Mouse (Mus musculus) forebrain, embryonic 12.5 days (tissue): ENCODE results near the gene Mturn. TPM values are rescaled to one million over a fixed set of nuclear protein-coding genes. Genes with fewer than 3 reads are reported as not detected.

ENCODE experiments used
- ATAC-seq: fragments of 200-750 bp; cut with Nextera tagmentation; 2 replicates; pipeline ENCODE4 v1.8.0; 2017; ENCODE audit warnings: moderate TSS enrichment; ENCODE audit not compliant: low FRiP score
- H3K27ac ChIP-seq: fragments of 300-500 bp; sonication (generic); 2 replicates; pipeline ENCODE4 v1.5.1; 2016; ENCODE audit warnings: mild to moderate bottlenecking
- H3K27me3 ChIP-seq: fragments of 300-500 bp; sonication (generic); 2 replicates; pipeline ENCODE4 v1.6.1; 2016; ENCODE audit warnings: mild to moderate bottlenecking
- H3K36me3 ChIP-seq: fragments of 300-500 bp; sonication (generic); replicated peaks from 2 replicates; pipeline ENCODE4 v1.6.1; 2016; ENCODE audit warnings: mild to moderate bottlenecking
- H3K4me1 ChIP-seq: fragments of 300-500 bp; sonication (generic); 2 replicates; pipeline ENCODE4 v1.6.1; 2016
- H3K4me2 ChIP-seq: fragments of 300-500 bp; sonication (generic); 2 replicates; pipeline ENCODE4 v1.6.1; 2016; ENCODE audit warnings: mild to moderate bottlenecking, moderate library complexity
- H3K4me3 ChIP-seq: fragments of 300-500 bp; sonication (generic); replicated peaks from 2 replicates; pipeline ENCODE4 v1.5.1; 2016; ENCODE audit warnings: mild to moderate bottlenecking
- H3K9ac ChIP-seq: fragments of 300-500 bp; sonication (generic); 2 replicates; pipeline ENCODE4 v1.6.1; 2016; ENCODE audit warnings: mild to moderate bottlenecking
- H3K9me3 ChIP-seq: fragments of 300-500 bp; sonication (generic); 2 replicates; pipeline ENCODE4 v1.6.1; 2016
- WGBS: fragments of 180-500 bp; shearing (Covaris S2); methylation state at CpG from one replicate; pipeline ENCODE4 v1.1.7; 2016; 5-methylcytosine and 5-hydroxymethylcytosine counted together
- polyA plus RNA-seq: library from polyadenylated mRNA; unstranded; fragments of >200 nt; fragmentation: Nextera tagmentation; extraction: Ambion mirVana; gene quantifications from 2 replicates; pipeline ENCODE4 v1.2.1, GENCODE M21; 2016

Gene Mturn
- polyA plus RNA-seq, 1 experiment from 2014 or later: 37.5 TPM

DNA sequence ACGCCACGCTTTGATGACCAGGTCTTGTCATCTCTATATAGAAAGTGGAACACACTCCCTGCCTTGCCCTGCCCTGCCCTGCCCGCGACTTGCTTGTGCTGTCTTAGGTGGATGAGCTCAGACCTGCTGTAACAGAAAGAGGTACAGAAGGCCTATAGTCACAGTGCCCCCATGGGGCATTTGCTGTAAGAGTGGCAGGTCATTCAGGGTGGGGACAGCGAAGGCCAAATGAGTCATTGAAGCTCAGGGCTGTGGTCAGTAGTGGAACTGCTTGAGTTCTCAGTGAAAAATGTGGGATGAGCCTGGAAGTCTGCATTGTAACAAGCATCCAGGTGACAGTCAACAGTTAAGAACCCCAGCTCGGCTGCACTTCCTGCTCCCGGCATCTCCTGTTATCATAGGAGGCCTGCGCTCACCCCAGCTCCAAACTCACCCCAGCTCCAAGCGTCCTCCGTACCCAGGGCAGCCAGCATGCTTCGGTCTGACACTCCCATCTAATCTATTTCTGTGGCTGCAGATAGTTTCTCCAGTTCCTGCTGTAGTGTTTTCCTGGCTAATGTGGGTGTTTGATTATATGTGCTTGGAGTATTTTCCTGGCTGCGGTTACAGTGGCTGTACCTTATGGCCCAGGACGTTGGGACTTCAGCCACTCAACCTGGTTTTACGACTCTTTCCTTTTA lies 4.4 kb downstream of the Mturn start:
- Histone ChIP-seq H3K27ac (no peak overlapping the region), H3K27me3 (peaks cover 19% of the 10 kb centered on the region), H3K4me1 (peaks cover 12% of the 10 kb centered on the region), H3K4me3 (no peak overlapping the region), H3K9me3 (no peaks in the 10 kb centered on the region), H3K4me2 (no peak overlapping the region), H3K36me3 (peaks cover 3% of the 10 kb centered on the region), H3K9ac (no peak overlapping the region)
- no peak for ATAC-seq
- WGBS: 80% methylated on average over 14 of the region's 14 CpGs

DNA sequence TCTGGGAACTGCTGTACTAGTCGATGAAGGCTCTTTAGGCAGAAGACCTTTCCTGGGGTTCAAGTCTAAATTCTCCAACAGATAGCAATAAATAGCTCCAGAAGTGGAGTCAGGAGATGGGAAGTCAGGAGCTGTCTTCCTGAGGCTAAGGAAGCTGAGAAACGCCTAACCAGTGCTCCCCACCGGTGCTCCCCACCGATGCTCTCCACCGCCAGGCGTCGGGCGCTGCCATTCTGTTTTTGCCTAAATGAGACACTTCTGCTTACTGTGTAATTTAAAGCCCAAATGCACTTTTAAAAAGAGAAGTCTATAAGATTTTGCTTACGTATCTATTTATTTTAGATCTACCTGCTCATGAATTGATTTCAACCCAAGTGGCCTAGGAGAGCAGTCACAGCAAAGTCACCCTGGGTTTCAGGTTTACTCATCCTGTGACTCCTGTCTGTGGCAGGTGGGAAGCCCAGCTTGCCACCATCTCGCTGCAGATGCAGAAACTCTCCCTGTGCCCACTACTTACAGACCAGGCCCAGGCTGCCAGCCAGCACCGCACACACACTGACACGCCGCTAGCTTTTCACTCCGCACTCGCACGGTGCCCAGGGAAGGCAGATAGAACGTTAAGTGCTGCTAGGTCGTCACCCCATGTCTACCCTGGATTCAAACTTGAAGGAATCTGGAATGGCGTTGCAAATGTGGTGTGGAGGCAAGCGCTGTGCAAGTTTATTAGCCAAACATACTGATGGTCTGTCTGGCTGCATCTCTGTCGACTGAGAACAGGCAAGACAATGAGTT lies 5.7 kb downstream of the Mturn start:
- WGBS: 89% methylated on average over 21 of the region's 21 CpGs
- no peak for ATAC-seq
- H3K27ac ChIP-seq: no peak overlapping the region
- no peaks in the 10 kb centered on the region for H3K9me3 ChIP-seq
- H3K27me3 ChIP-seq: peaks cover 19% of the 10 kb centered on the region
- H3K4me3 ChIP-seq: no peak overlapping the region
- H3K9ac ChIP-seq: no peak overlapping the region
- H3K36me3 ChIP-seq: peaks cover 9% of the 10 kb centered on the region
- H3K4me1 ChIP-seq: peaks cover 11% of the 10 kb centered on the region
- H3K4me2 ChIP-seq: no peak overlapping the region

DNA sequence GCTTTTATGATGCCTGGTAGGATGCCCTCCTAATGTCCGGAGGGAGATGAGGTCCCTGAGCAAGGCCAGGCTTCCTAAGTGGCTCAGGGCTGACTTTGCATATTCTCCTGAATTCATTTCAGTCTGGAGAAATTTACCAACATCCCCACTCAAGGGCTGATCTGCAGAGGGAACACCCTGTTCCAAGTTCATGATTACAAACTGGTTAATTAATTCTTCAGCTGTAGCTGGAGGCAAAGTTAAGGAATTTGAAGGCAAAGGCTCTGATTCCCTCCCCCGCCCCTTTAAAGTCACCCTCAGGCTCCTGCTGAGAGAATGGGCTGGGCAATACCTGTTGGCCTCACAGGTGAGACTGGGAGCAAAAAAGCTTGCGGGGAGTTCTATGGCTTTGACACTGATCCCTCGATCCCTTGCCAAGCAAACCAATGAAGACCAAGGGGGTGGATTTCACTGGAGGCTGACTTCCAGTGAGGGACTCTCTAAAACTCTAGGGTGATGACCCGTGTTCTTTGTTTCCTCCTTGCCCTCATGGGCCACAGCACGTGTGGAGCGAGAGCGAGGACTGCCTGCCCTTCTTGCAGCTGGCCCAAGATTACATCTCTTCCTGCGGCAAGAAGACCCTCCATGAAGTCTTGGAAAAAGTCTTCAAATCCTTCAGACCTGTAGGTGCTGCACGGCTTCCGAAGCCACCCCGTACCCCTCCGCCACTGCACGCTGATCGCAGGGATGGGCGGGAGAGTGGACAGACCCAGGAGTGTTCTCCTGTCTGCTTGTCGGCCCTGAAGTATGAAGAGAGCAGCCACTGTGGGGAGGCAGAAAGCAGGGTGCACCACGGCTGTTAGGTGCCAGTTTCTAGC lies 7.3 kb downstream of the Mturn start:
- no peak overlapping the region for H3K27ac ChIP-seq
- H3K4me3 ChIP-seq: no peak overlapping the region
- ATAC-seq: no peak
- 80% methylated on average over 18 of the region's 18 CpGs for WGBS
- no peak overlapping the region for H3K9ac ChIP-seq
- H3K4me2 ChIP-seq: no peak overlapping the region
- H3K9me3 ChIP-seq: no peaks in the 10 kb centered on the region
- H3K27me3 ChIP-seq: peaks cover 14% of the 10 kb centered on the region
- H3K4me1 ChIP-seq: peaks cover 4% of the 10 kb centered on the region; the same call in 1 of the 2 replicates
- H3K36me3 ChIP-seq: peaks cover 9% of the 10 kb centered on the region

DNA sequence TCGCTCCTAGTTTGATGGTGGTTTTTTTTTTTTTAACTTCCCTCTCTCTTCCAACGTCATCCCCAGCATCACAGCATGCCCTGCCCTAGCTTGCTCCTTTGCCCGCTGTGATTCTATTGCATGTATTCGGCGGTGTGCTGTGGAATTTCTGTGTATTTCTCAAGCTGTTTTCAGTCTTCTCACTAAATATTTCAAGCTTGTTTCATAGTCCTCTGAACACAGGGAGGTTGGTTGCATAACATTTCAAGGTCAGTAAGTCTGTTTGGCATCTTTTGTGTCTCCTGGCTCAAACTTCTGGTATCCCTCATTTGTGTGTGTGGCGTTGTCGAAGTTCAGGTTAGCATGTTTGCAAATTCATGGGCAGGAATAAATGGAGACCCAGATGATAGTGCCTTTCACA lies 8.3 kb downstream of the Mturn start:
- ATAC-seq: no peak
- Histone ChIP-seq H3K4me3 (no peak overlapping the region), H3K4me1 (peaks cover 4% of the 10 kb centered on the region; the same call in 1 of the 2 replicates), H3K27me3 (peaks cover 11% of the 10 kb centered on the region; the same call in 1 of the 2 replicates), H3K9me3 (no peaks in the 10 kb centered on the region), H3K36me3 (peaks cover 9% of the 10 kb centered on the region), H3K4me2 (no peak overlapping the region), H3K27ac (no peak overlapping the region), H3K9ac (no peak overlapping the region)
- 83% methylated on average over 7 of the region's 7 CpGs for WGBS

DNA sequence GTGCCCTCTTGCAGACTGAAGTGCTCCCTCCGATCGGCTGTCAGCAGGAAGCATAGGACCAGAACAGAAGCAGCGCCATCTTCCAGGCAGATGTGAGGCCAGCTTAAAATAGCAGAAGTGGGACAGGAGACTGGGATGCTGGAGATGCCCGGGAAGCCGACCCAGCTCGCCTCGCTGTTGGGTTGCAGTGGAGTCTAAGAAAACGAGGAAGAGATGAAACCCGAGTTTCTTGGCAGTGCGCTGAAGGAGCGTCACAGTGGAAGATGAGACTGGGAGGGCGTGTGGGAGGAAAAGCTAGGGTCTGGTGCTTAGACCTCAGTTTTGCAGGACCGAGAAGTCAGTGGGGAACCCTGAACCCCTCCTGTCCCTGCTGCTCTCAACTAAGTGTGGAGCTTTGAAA lies 9.4 kb downstream of the Mturn start:
- H3K9me3 ChIP-seq: no peaks in the 10 kb centered on the region
- H3K4me3 ChIP-seq: no peak overlapping the region
- H3K36me3 ChIP-seq: peaks cover 9% of the 10 kb centered on the region
- no peak overlapping the region for H3K27ac ChIP-seq
- WGBS: 85% methylated on average over 13 of the region's 13 CpGs
- no peak overlapping the region for H3K4me2 ChIP-seq
- peaks cover 7% of the 10 kb centered on the region; the same call in 1 of the 2 replicates for H3K27me3 ChIP-seq
- ATAC-seq: no peak
- no peaks in the 10 kb centered on the region for H3K4me1 ChIP-seq
- no peak overlapping the region for H3K9ac ChIP-seq

DNA sequence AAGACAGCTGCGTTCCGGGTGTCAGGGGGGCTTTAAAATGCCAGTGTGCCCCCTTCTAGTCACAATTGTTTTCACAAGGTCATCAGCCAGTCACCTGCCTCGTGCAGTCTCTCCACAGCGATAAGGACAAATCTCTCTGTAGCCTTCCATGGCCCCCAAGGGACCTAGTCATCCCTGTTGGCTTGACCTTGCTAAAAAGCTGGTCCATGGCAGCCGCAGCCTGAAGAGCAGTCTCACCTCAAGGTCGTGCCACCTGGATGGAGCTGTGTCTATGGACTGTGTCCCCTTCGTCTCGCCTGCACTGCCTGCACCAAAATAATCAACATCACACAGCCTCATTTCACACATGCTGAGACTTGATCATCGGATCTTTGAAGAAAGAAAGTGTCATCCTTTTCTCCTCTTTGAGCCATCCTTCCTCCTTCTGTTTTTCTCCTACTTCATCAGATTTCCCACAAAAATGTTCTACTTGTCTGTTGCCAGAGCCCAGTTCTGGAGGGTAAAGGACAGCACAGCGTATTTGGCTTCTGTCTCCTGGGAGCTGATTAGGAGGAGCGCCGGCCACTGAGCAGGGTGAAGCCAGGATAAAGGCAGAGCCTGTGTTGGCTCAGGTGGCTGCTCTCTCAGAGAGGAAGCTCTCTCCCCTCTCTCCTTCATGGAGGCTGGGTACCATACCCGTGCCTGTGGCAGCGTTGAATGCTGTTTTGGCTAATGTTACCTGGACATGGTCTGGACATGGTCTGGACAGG lies 10.1 kb downstream of the Mturn start:
- H3K4me3 ChIP-seq: no peak overlapping the region
- H3K27ac ChIP-seq: no peak overlapping the region
- H3K4me2 ChIP-seq: no peak overlapping the region
- no peak for ATAC-seq
- H3K36me3 ChIP-seq: peaks cover 9% of the 10 kb centered on the region
- no peaks in the 10 kb centered on the region for H3K9me3 ChIP-seq
- peaks cover 7% of the 10 kb centered on the region; the same call in 1 of the 2 replicates for H3K27me3 ChIP-seq
- H3K9ac ChIP-seq: no peak overlapping the region
- H3K4me1 ChIP-seq: no peaks in the 10 kb centered on the region
- 83% methylated on average over 14 of the region's 14 CpGs for WGBS

DNA sequence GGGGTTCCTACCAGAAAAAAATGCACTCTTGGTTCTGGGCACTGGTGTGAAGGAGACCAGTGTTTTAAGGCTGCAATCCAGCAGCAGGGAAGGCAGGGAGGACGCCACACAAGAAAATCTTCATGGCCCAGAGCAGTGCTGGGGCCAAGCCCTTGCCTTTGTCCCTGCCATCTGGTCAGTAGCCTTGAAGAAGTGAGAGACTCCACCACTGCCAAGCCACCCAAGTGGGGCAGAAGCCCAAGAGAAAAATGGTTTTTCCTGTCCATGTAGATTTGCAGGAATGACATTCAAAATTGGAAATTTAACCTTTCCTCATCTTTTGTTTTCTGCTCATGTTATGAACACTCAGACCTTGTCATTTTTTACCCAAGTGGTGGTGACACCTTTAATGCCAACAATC lies 10.8 kb downstream of the Mturn start:
- Histone ChIP-seq H3K4me2 (no peak overlapping the region), H3K27ac (no peak overlapping the region), H3K27me3 (peaks cover 13% of the 10 kb centered on the region; the same call in 1 of the 2 replicates), H3K4me1 (no peaks in the 10 kb centered on the region), H3K36me3 (peaks cover 9% of the 10 kb centered on the region), H3K9ac (no peak overlapping the region), H3K4me3 (no peak overlapping the region), H3K9me3 (no peaks in the 10 kb centered on the region)
- ATAC-seq: no peak
- WGBS: 64% methylated on average over 1 of the region's 1 CpGs

DNA sequence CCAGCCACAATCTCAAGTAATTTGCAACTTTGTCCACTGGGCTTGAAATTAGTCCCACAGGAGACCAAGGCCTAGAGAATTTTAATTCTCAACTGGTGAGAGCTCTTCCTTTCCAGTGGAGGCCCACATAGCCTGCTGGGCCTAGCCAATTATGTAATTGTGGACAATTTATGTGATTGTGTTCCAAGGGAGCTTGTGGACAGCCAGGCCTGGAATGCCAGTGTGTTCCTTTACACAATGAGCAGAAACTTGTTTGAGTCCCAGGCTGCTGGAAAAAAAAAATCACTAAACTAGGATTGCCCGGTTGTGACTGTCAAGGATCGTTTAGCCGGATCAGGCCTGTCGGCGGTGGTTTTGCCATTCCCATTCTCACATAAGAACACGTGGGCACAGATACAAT lies 11.9 kb downstream of the Mturn start:
- Histone ChIP-seq H3K27ac (no peak overlapping the region), H3K4me3 (no peak overlapping the region), H3K27me3 (peaks cover 10% of the 10 kb centered on the region; the same call in 1 of the 2 replicates), H3K4me1 (no peaks in the 10 kb centered on the region), H3K9ac (no peak overlapping the region), H3K4me2 (no peak overlapping the region), H3K9me3 (no peaks in the 10 kb centered on the region), H3K36me3 (peaks cover 9% of the 10 kb centered on the region)
- ATAC-seq: no peak
- 94% methylated on average over 6 of the region's 6 CpGs for WGBS

DNA sequence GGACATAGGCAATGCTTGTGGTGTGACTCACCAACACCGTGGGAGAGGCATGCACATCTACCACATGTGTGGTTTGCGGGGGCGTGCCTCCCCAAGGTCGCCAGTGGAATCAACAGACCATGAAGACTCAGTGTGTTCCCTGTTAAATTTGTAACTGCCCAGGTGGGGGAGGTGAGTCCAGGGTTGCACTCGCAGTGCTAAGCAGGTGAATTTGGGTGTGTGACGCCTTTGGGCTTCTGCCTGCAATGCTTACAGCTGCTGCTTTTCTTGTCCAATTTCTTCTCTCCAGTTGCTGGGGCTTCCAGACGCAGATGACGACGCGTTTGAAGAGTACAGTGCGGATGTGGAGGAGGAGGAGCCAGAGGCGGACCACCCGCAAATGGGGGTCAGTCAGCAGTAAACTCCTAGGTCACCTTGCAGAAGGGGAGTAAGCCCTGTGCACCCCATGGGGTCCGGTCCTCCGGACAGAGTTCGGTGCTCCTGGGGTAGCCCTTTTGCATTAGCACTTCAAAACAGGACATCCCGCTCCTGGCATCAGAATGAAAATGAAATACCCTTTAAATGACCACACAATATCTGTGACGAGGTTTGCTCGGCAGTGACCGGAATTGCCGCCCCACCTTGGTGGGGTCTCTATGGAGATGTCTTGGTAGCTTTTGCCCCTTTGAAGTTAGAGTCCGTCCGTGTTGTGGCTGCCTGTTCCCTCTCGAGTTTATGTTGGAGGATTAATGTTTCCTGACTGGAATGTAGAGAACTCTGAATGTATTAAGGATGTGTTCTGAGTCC lies 17.5 kb downstream of the Mturn start:
- Histone ChIP-seq H3K4me3 (peak overlapping the region; percentile 43), H3K36me3 (no peaks in the 10 kb centered on the region), H3K9me3 (no peaks in the 10 kb centered on the region), H3K9ac (peak overlapping the region; percentile 47), H3K27me3 (peaks cover 36% of the 10 kb centered on the region), H3K4me1 (peaks cover 32% of the 10 kb centered on the region), H3K4me2 (peak overlapping the region; percentile 66), H3K27ac (no peak overlapping the region)
- WGBS: 8% methylated on average over 24 of the region's 24 CpGs
- ATAC-seq: peak; percentile 39

DNA sequence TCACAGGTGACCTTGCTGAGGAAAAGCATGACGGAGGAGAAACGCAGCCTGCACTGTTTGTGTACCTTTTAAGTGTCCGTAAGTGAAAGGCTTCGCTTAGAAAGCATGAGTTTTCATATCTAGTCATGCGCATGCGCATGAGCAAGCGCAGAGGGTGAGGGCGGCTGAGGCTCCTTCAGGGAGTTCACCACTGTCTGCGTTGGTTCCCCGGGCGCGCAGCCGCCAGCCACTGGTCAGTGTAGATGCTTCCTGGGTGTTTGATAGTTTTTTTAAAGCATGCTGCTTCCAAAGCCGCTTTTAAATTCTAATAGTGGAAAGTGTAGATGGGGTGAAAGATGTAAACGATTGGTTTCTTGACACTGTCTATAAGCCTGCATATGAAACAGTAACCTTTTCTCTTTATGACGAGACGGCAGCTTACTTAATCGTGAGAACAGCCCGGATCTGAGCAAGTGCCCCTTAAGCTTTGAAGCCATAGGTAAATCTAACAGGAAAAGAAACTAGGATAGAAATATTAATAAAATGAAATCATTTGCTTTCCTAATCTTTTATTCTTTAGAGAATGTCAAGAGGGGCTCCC lies 18.1 kb downstream of the Mturn start:
- Histone ChIP-seq H3K9ac (peak overlapping the region; percentile 47), H3K4me3 (peak overlapping the region; percentile 43), H3K9me3 (no peaks in the 10 kb centered on the region), H3K36me3 (no peaks in the 10 kb centered on the region), H3K27me3 (peaks cover 36% of the 10 kb centered on the region), H3K4me2 (peak overlapping the region; percentile 66), H3K4me1 (peaks cover 39% of the 10 kb centered on the region), H3K27ac (0 out of 2 replicates have a peak overlapping the region, but pooled peaks have one; percentile 19)
- WGBS: 4% methylated on average over 19 of the region's 19 CpGs
- ATAC-seq: peak; percentile 84

DNA sequence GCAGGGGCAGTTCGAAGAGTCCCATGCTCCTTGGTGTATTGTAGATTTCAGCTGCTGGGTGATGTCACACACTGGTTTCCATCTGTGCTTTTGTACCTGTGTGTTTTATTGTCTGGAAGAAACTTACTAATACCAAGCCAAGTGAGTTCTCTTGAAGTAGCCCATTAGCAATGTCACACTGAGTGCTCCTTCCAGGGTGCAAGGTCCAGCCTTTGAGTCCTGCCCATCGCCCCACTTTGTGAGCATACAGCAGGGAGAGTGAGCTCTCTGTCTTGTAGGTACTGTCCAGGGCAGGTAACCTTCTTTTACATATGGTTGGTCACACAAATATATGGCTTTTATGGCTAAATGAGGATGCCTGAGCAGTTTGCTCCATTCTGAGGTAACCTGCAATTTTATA lies 19.1 kb downstream of the Mturn start:
- no peaks in the 10 kb centered on the region for H3K36me3 ChIP-seq
- H3K4me1 ChIP-seq: peaks cover 48% of the 10 kb centered on the region
- 87% methylated on average over 2 of the region's 2 CpGs for WGBS
- H3K9ac ChIP-seq: no peak overlapping the region
- no peaks in the 10 kb centered on the region for H3K9me3 ChIP-seq
- H3K27me3 ChIP-seq: peaks cover 37% of the 10 kb centered on the region
- no peak for ATAC-seq
- H3K4me2 ChIP-seq: no peak overlapping the region
- H3K4me3 ChIP-seq: no peak overlapping the region
- no peak overlapping the region for H3K27ac ChIP-seq
